Mouse (Mus musculus) small intestine, adult 2 months (tissue): ENCODE data around the gene Evx2.

Experiments used
- CTCF ChIP-seq: fragments of 200-500 bp; IDR thresholded peaks from 2 replicates; pipeline ENCODE4 v1.5.1; 2012; ENCODE audit warnings: low read depth, mild to moderate bottlenecking, control low read depth, inconsistent platforms, low read length, moderate library complexity, mixed read lengths; ENCODE audit not compliant: insufficient replicate concordance, insufficient read length; ENCODE audit errors: extremely low read depth
- POLR2A ChIP-seq: fragments of 200-500 bp; IDR thresholded peaks from 2 replicates; pipeline ENCODE4 v1.6.1; 2012; ENCODE audit warnings: low read depth, mild to moderate bottlenecking, control low read depth, inconsistent platforms, low read length, moderate library complexity

- no peak for TF ChIP-seq POLR2A
- TF ChIP-seq CTCF, result no peak
Observed at GRCm38 (mm10) chr2:74617706-74618105, 41.7 kb downstream of the Evx2 start.
